Mouse (Mus musculus) lung, postnatal 0 days (tissue): ENCODE measurements around the gene E130218I03Rik.

Experiments
- CTCF ChIP-seq: IDR thresholded peaks from 2 replicates; pipeline ENCODE4 v1.5.1; 2016; ENCODE audit warnings: antibody characterized with exemption, mild to moderate bottlenecking
- EP300 ChIP-seq: IDR thresholded peaks from 2 replicates; pipeline ENCODE4 v1.6.1; 2016; ENCODE audit warnings: antibody characterized with exemption, mild to moderate bottlenecking, control low read depth

GRCm38 (mm10) chr4:134253722-134254324, 10.4 kb downstream of the E130218I03Rik start, which contains the start of gene Grrp1:
- TF ChIP-seq CTCF (no peak), EP300 (no peak)
